Mouse (Mus musculus): ENCODE results near the gene Hspe1. TPM values are rescaled to one million over a fixed set of nuclear protein-coding genes. Genes with fewer than 3 reads are reported as not detected.
"Not testable (repeated sequence)": the region's sequence is repeated elsewhere in the genome, so short reads cannot be mapped to it uniquely, and the experiment has no call there.

The Hspe1 gene
- polyA plus RNA-seq, 1 experiment from 2014 or later = 242 TPM

DNA sequence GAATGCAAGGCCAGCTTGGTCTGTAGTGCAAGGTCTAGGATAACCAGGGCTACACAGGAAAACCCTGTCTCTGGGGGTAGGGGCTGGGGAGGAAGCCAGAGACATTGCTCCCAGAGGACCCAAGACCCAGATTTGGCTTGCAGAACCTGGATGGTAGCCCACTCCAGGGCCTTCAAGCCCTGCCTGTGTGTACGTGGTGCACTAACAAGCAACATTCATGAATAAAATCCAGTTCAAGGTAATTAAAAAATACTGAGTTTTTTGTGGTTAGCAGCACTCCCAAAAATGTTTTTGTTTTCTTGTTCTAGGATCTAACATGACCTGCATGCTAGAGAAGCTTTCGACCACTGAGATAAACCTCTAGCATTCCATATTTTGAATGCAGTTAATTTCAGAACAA, 4.1 kb downstream of the Hspe1 start:
- no peak for ATAC-seq
- Histone ChIP-seq H3K27ac (ENCODE audit: low read depth, low read length) (no peak overlapping the region), H3K9me3 (ENCODE audit: control insufficient read depth, low read length) (no peaks in the 10 kb centered on the region), H3K4me3 (ENCODE audit: low read length) (no peak overlapping the region), H3K4me1 (ENCODE audit: control insufficient read depth, insufficient read depth, low read depth, low read length) (peaks cover 9% of the 10 kb centered on the region), H3K36me3 (ENCODE audit: control insufficient read depth, insufficient read depth, low read length) (peaks cover 9% of the 10 kb centered on the region; the same call in 1 of the 2 replicates), H3K9ac (ENCODE audit: low read depth, low read length) (no peak overlapping the region), H3K4me2 (ENCODE audit: low read length) (no peak overlapping the region), H3K27me3 (replicated peaks; ENCODE audit: control insufficient read depth, insufficient read depth, low read length) (no peaks in the 10 kb centered on the region)
- WGBS = 92% methylated on average over 2 of the region's 2 CpGs

DNA sequence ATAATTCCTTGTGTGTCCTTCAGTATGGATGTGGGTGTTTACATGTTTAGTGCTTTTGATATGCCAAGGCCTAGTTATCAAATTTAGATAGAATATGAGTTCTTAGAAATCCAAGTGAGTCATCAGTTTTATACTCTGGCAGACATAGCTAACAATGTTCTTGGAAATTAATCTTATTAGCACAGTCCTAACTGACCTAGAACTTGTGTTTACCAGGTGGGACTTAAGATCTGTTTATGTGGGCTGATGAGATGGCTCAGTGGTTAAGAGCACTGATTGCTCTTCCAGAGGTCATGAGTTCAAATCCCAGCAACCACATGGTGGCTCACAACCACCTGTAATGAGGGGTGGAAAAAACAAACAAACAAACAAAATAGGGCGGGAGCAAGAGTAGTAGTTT, 4.5 kb downstream of the Hspe1 start:
- H3K9ac ChIP-seq (ENCODE audit: low read depth, low read length) = no peak overlapping the region
- no peak overlapping the region for H3K27ac ChIP-seq (ENCODE audit: low read depth, low read length)
- peaks cover 9% of the 10 kb centered on the region for H3K4me1 ChIP-seq (ENCODE audit: control insufficient read depth, insufficient read depth, low read depth, low read length)
- H3K4me2 ChIP-seq (ENCODE audit: low read length) = no peak overlapping the region
- H3K27me3 ChIP-seq (replicated peaks; ENCODE audit: control insufficient read depth, insufficient read depth, low read length) = no peaks in the 10 kb centered on the region
- no peak for ATAC-seq
- 89% methylated on average over 1 of the region's 1 CpGs for WGBS
- no peaks in the 10 kb centered on the region for H3K9me3 ChIP-seq (ENCODE audit: control insufficient read depth, low read length)
- H3K4me3 ChIP-seq (ENCODE audit: low read length) = no peak overlapping the region
- H3K36me3 ChIP-seq (ENCODE audit: control insufficient read depth, insufficient read depth, low read length) = peaks cover 9% of the 10 kb centered on the region; the same call in 1 of the 2 replicates

DNA sequence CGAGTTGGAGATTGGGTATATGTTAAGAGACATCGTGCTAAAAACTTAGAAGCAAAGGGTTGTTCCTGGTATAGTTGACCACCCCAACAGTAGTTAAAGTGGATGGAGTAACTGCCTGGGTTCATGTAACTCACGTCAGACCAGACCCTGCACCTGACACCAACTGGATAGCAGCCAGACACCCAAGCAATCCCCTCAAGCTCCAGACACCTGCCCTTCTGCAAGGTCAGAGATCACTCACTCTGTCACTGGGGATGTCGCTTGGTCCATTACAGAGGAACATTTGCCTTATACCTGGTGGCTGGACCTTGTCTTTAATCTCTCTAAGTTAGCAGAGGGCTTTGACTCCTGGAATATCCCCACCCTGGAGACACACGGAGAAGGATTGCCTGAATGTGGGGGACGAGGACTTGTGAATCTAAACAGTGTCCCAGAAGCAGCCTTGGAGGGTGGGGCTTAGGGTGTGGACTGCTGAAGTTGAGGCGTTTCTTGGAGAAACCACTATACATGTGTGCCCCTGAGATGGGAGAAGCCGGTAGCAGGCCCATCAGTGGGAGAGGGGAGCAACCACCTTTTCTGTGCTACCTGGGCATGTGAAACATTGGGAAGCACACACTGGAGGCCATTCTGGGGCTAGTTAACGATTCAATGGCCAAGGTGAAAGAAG, 19.1 kb downstream of the Hspe1 start:
- no peak overlapping the region for H3K9ac ChIP-seq (ENCODE audit: low read depth, low read length)
- 88% methylated on average over 9 of the region's 9 CpGs for WGBS
- H3K4me2 ChIP-seq (ENCODE audit: low read length) = no peak overlapping the region
- H3K4me1 ChIP-seq (ENCODE audit: control insufficient read depth, insufficient read depth, low read depth, low read length) = no peaks in the 10 kb centered on the region
- ATAC-seq = no peak
- H3K9me3 ChIP-seq (ENCODE audit: control insufficient read depth, low read length) = no peaks in the 10 kb centered on the region
- no peak overlapping the region for H3K27ac ChIP-seq (ENCODE audit: low read depth, low read length)
- no peaks in the 10 kb centered on the region for H3K36me3 ChIP-seq (ENCODE audit: control insufficient read depth, insufficient read depth, low read length)
- H3K4me3 ChIP-seq (ENCODE audit: low read length) = no peak overlapping the region
- no peaks in the 10 kb centered on the region for H3K27me3 ChIP-seq (replicated peaks; ENCODE audit: control insufficient read depth, insufficient read depth, low read length)

DNA sequence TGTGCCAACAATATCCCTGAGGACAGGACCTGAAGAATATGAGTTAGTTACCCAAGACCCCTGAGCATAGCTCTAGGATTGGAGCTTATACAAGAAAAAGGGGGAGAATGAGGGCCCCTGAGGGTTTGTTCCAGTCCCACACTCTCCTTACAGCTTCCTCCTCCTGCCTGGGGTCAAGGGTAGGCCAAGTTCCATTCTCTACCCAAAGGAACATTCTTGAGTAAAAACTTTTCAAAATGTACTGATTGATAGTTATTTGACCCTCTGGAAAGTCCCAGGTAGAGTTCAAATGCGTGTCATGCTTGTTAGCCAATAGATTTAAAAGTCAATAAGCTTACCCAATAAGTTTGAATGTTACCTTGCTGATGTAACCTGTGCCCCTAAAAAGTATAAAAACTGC, 19.7 kb downstream of the Hspe1 start:
- Histone ChIP-seq H3K9ac (ENCODE audit: low read depth, low read length) (no peak overlapping the region), H3K27me3 (replicated peaks; ENCODE audit: control insufficient read depth, insufficient read depth, low read length) (no peaks in the 10 kb centered on the region), H3K27ac (ENCODE audit: low read depth, low read length) (no peak overlapping the region), H3K4me1 (ENCODE audit: control insufficient read depth, insufficient read depth, low read depth, low read length) (no peaks in the 10 kb centered on the region), H3K4me2 (ENCODE audit: low read length) (no peak overlapping the region), H3K9me3 (ENCODE audit: control insufficient read depth, low read length) (no peaks in the 10 kb centered on the region), H3K36me3 (ENCODE audit: control insufficient read depth, insufficient read depth, low read length) (no peaks in the 10 kb centered on the region), H3K4me3 (ENCODE audit: low read length) (no peak overlapping the region)
- WGBS = 91% methylated on average over 1 of the region's 1 CpGs
- ATAC-seq = no peak

DNA sequence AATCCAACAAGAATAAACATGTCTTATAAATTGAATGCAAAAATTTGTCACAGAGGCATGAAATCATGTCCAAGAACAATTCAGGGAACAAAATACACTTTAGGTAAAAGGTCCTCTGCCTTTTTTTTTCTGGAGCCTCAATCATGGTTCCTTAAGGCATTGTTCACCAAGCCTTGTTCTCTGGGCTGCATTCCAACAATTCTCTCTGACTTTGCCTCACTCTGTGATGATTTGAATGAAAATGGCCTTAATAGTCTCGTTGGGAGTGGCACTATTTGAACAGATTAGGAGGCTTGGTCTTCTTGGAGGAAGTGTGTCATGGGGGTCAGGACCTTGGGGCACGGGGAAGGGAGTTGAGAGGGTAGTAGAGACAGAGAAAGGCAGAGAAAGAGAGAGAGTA, 20.5 kb downstream of the Hspe1 start:
- ATAC-seq = no peak
- Histone ChIP-seq H3K4me2 (ENCODE audit: low read length) (no peak overlapping the region), H3K36me3 (ENCODE audit: control insufficient read depth, insufficient read depth, low read length) (no peaks in the 10 kb centered on the region), H3K4me3 (ENCODE audit: low read length) (no peak overlapping the region), H3K9me3 (ENCODE audit: control insufficient read depth, low read length) (no peaks in the 10 kb centered on the region), H3K27ac (ENCODE audit: low read depth, low read length) (no peak overlapping the region), H3K4me1 (ENCODE audit: control insufficient read depth, insufficient read depth, low read depth, low read length) (no peaks in the 10 kb centered on the region), H3K9ac (ENCODE audit: low read depth, low read length) (no peak overlapping the region), H3K27me3 (replicated peaks; ENCODE audit: control insufficient read depth, insufficient read depth, low read length) (no peaks in the 10 kb centered on the region)
- WGBS = 41% methylated on average over 2 of the region's 2 CpGs

DNA sequence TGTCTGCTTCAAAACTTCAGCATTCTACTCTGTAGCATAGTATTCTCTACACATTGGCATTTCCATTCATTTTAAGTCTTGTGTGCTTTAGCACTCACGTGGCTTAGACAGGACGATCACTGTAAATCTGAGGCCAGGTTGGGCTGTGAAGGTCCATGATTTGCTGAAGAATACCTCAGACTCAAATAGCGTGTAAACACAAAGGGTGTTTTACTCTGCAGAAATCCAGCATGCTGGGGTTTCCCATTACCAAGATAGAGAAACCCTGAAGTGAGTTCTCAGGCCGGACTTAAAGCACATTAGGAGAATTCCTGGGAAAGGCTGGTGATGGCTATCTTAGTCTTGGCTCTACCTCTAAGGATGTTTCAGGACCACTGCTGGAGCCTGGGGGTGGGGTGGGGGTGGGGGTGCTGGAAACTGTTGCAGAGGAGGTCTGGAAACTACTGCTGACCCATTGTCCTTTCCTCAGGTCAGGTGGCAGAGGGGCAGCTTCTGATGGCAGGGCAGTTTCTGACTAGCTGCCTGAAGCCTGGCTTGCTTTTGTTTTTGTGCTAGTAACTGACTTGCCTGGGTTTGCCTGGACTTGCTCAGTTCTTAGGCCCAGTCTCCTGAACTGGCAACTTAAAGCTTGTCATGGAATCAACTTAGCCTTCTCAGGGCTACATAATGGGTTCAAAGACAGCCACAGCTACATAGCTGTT, 21.3 kb downstream of the Hspe1 start:
- no peak overlapping the region for H3K9ac ChIP-seq (ENCODE audit: low read depth, low read length)
- H3K27me3 ChIP-seq (replicated peaks; ENCODE audit: control insufficient read depth, insufficient read depth, low read length) = no peaks in the 10 kb centered on the region

DNA sequence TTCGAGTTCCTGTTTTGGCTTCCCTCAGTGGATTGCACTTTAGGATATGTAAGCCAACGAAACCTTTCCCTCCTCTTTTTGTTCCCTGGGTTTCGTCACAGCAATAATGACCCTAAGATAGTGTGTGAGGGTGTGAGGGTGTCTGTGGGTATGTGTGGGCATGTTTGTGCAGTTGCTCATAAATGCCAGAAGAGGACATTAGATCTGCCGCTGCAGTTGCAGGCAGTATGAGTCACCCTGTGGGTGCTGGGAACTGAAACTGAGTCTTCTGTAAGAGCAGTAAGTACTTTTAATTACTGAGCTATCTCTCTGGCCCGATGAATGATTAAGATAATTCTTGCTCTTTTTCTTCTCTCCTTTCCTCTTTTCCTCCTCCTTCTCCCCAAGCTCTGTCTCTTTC, 35.1 kb downstream of the Hspe1 start:
- H3K9me3 ChIP-seq (ENCODE audit: control insufficient read depth, low read length) = no peaks in the 10 kb centered on the region
- ATAC-seq = no peak
- no peaks in the 10 kb centered on the region for H3K36me3 ChIP-seq (ENCODE audit: control insufficient read depth, insufficient read depth, low read length)
- WGBS = 88% methylated on average over 5 of the region's 5 CpGs
- H3K4me3 ChIP-seq (ENCODE audit: low read length) = no peak overlapping the region
- H3K4me2 ChIP-seq (ENCODE audit: low read length) = no peak overlapping the region
- H3K9ac ChIP-seq (ENCODE audit: low read depth, low read length) = no peak overlapping the region
- no peaks in the 10 kb centered on the region for H3K27me3 ChIP-seq (replicated peaks; ENCODE audit: control insufficient read depth, insufficient read depth, low read length)
- no peaks in the 10 kb centered on the region for H3K4me1 ChIP-seq (ENCODE audit: control insufficient read depth, insufficient read depth, low read depth, low read length)
- H3K27ac ChIP-seq (ENCODE audit: low read depth, low read length) = no peak overlapping the region

More for the DNA sequence above, 21.3 kb downstream of the Hspe1 start:
- Histone ChIP-seq H3K36me3 (ENCODE audit: control insufficient read depth, insufficient read depth, low read length) (no peaks in the 10 kb centered on the region), H3K4me3 (ENCODE audit: low read length) (no peak overlapping the region), H3K9me3 (ENCODE audit: control insufficient read depth, low read length) (no peaks in the 10 kb centered on the region), H3K27ac (ENCODE audit: low read depth, low read length) (no peak overlapping the region), H3K4me2 (ENCODE audit: low read length) (no peak overlapping the region), H3K4me1 (ENCODE audit: control insufficient read depth, insufficient read depth, low read depth, low read length) (no peaks in the 10 kb centered on the region)
- 91% methylated on average over 4 of the region's 4 CpGs for WGBS
- ATAC-seq = no peak

DNA sequence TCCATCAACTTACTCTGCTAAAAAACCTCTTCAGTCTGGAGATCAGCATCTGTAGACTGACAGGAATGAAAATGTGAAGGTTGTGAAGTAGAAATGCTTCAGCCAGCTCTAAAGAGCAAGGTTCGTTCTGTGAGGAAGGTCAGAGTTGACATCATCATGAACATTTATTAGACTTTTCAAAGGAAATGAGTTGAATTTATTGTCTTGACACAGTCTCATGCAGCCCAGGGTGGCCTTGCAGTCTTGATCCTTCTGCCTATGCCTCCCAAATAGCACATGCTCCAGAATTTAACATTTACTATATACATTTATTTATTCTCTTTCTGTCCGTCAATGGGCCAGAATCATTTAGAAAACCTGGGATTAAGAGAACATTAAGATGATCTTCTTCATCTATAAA, 35.6 kb downstream of the Hspe1 start:
- ATAC-seq = no peak
- Histone ChIP-seq H3K4me1 (ENCODE audit: control insufficient read depth, insufficient read depth, low read depth, low read length) (no peaks in the 10 kb centered on the region), H3K36me3 (ENCODE audit: control insufficient read depth, insufficient read depth, low read length) (no peaks in the 10 kb centered on the region), H3K9me3 (ENCODE audit: control insufficient read depth, low read length) (no peaks in the 10 kb centered on the region), H3K4me3 (ENCODE audit: low read length) (no peak overlapping the region), H3K9ac (ENCODE audit: low read depth, low read length) (no peak overlapping the region), H3K4me2 (ENCODE audit: low read length) (no peak overlapping the region), H3K27me3 (replicated peaks; ENCODE audit: control insufficient read depth, insufficient read depth, low read length) (no peaks in the 10 kb centered on the region), H3K27ac (ENCODE audit: low read depth, low read length) (no peak overlapping the region)
- whole genome bisulfite sequencing = 95% methylated on average over 2 of the region's 2 CpGs

DNA sequence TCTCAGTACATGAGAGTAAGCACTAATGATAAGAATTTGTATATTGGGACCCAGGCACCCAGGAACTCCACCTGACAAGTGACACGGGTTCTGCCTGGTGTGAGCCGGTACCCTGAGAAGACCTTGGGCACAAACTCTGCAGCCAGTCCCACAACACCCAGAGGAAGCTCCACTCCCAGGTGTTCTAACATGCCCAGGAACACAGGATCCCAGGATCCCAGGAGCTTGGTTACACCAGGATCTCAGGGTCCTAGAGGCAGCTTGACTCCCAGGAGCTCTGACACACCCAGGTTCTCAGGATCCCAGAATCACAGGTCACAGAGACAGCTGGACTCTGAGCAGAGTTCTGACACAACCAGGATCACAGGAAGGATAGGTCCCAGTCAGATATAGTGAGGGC, 36.2 kb downstream of the Hspe1 start:
- 97% methylated on average over 2 of the region's 2 CpGs for WGBS
- not testable (repeated sequence) for H3K4me3 ChIP-seq (ENCODE audit: low read length); H3K4me1 ChIP-seq (ENCODE audit: control insufficient read depth, insufficient read depth, low read depth, low read length); H3K9ac ChIP-seq (ENCODE audit: low read depth, low read length); H3K27ac ChIP-seq (ENCODE audit: low read depth, low read length); H3K27me3 ChIP-seq (replicated peaks; ENCODE audit: control insufficient read depth, insufficient read depth, low read length); H3K9me3 ChIP-seq (ENCODE audit: control insufficient read depth, low read length); ATAC-seq; H3K36me3 ChIP-seq (ENCODE audit: control insufficient read depth, insufficient read depth, low read length); H3K4me2 ChIP-seq (ENCODE audit: low read length)
